Mouse (Mus musculus) retina, adult 2 months (tissue): ENCODE results near the gene Insrr.
A peak's percentile ranks its signal among the peaks of the same experiment; 100 is the strongest.

Source experiments
- DNase-seq: peaks from one replicate; pipeline ENCODE4 v3.0.0-alpha.2; 2012; ENCODE audit warnings: low read depth, low spot score

The Insrr gene

DNA sequence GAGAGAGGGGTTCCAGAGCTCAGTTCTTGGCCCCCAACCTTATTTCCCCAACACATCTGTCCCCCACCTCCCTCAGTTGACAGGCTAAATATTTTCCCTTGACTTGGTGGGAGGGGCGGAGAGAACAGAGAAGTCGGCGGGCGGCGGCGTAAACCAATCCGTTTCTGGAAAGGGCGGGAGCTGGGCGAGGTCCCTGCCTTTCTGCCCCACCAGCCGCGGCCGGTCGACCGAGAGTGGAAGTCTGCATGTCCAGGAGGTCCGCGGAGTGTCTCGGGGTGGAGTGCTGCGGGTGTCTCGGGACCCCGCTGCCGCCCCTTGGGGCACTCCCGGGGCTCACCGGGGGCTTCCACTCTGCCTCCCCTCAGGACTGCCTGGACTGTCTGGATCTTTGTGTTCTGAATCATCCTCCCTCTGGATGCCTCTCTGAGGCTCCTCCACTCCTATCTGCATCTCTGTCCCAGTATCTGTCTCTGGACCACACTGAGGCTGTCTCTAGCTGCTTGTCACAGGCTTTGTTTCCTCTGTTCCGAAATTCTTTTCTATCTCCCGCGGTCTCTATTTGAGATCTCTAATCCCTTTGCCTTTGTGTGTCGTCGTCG is at the start of gene Insrr:
Gene Insrr (plus strand): TSS at position 216 of the 599 bp plus-strand sequence.
- no peak for DNase-seq

DNA sequence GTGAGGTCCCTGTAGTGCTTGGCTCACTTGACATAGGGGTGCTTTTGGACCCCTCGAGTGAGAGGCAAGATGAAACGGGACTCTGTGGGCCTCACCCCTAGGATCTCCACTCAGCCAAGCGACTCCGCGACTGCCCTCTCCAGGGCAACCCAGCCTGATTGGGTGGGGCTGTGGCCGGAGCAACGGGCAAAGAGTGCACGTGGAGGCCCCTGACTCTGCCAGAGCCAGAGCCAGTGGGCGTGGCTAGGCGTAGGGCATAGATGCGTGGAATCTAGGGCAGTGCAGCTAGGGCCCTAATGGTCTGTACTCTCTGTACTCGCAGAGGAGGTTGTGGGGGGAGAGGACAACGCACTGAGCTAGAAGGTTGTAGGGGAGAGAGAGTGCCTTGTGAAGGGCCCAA is 48.3 kb upstream of the Insrr start, which contains the start of gene Lrrc71:
Gene Lrrc71 (minus strand): TSS at position 195 of the 400 bp plus-strand sequence.
- no peak for DNase-seq

DNA sequence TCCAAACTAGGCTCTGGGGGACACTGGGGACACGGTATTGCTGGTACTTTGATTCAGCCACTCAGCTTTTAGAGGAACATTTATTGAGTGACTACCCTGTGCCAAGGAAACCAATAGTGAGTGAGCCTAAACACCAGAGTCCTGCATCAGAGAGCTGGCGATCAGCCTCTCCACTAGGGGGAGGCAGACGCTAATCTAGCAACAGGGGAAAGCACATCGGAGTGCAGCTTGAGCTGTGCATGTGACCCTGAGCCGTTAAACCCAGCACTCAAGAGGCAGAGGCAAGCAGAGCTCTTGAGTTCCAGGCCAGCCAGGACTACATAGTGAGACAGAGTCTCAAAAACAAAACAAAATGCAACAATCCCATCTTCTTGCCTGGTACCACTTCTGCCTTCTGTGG is 47.7 kb upstream of the Insrr start:
- DNase-seq = no peak

DNA sequence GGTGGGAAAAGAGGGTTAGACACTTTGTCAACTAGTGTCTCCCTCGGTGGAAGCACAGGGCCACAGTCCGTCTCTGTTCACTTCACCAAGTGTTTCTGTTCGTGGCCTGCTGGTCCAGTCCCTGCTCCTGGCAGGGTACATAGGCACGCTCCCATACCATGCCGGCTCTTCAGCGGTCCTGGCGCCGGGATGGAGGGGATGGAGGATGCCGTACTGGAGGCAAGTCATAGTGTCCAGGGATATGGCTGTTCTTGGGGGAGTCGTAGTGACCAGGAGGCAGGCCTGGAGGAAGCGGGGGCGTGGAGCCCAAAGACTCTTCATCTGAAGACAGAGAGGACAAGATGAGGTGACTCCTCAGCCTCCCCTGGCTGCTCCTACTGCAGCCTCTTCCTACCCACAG is 46.8 kb upstream of the Insrr start:
- no peak for DNase-seq

DNA sequence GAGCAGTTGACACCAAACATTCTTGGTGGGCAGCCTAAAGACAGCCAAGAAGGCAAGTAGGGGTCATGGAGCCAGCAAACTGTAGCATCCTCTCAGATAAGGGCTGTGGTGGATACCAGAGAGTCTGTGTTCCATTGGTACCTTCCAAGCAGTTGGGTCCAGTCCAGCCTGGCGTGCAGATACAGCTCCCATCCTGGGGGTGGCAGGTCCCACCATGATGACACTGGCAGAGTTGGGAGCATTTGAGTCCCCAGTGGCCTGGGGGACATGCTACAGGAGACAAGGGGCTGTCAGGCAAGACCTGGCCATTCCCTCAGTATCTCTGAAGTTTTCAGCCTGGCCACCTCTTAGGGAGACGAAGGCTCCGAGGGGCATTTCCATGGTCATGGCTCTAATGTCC is 44.2 kb upstream of the Insrr start:
- DNase-seq = no peak

DNA sequence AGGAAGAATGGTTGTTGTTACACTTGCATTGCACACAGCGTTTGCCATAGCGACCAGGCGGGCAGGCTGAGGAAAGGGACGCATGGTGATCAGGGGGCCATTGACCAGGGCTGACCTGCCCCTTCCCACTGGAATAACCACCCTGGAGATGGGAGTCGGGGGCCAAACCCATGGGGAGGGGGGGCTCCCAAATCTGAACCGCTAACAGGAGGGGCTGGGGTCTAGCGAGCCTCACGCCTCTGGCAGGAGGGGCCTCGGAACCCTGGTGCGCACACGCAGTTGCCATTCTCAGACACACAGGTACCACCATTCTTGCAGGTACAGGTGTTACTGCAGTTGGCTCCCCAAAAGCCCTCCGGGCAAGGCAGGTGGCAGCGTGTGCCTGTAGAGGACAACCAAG is 42.9 kb upstream of the Insrr start:
- DNase-seq = no peak

DNA sequence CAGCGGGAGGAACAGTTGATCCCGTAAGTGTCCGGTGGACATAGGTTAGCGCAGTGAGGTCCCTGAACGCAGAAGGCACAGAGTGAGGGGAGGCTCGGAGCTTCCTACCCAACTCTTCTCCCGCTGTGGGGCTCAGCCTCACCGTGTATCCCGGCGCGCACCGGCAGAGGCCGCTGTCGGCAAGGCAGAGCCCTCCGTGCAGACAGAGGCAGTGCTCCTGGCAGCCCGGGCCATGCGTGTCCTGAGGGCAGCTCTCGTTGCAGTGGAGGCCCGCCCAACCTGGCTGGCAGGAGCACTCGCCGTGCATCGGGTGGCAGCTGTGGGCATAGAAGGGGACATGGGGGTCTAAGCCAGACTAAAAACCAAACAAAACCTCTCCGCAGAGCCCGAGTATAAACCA is 40.8 kb upstream of the Insrr start:
- DNase-seq = peak; percentile 20

DNA sequence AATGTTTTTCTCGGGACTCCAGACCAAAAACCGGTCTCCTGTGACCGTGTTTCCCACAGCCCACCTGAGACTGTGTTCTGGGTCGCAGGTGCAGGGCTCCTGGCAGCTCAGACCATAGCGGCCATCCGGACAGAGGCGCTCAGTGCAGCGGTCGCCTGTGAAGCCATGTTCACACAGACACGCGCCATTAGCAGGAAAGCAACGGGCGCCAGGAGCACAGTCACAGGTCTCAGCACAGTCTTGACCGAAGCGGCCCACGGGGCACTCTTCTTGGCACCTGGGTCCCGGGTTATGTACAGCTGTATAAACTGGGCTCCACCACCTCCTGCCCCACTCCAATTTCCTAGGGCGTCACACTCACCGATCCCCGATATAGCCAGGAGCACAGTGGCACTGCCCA is 40.3 kb upstream of the Insrr start:
- no peak for DNase-seq

DNA sequence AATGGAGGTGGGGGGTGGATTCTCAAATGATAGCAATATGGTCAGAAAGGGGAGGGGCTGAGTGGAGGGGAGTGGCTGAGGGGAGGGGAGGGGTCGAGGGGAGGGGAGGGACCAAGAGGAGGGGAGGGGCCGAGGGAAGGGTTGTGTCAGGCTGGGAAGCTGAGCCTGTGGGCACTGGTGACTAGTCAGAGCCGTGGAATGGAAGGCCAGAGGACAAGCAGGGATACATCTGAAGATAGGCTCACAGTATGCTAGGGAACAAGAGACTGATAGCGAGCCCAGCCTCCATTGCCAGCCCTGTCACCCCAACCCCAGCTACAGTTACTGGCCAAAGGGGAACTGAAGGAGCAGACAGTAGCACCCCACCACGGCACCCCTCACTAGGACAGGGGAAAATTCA is 38.1 kb upstream of the Insrr start:
- no peak for DNase-seq

DNA sequence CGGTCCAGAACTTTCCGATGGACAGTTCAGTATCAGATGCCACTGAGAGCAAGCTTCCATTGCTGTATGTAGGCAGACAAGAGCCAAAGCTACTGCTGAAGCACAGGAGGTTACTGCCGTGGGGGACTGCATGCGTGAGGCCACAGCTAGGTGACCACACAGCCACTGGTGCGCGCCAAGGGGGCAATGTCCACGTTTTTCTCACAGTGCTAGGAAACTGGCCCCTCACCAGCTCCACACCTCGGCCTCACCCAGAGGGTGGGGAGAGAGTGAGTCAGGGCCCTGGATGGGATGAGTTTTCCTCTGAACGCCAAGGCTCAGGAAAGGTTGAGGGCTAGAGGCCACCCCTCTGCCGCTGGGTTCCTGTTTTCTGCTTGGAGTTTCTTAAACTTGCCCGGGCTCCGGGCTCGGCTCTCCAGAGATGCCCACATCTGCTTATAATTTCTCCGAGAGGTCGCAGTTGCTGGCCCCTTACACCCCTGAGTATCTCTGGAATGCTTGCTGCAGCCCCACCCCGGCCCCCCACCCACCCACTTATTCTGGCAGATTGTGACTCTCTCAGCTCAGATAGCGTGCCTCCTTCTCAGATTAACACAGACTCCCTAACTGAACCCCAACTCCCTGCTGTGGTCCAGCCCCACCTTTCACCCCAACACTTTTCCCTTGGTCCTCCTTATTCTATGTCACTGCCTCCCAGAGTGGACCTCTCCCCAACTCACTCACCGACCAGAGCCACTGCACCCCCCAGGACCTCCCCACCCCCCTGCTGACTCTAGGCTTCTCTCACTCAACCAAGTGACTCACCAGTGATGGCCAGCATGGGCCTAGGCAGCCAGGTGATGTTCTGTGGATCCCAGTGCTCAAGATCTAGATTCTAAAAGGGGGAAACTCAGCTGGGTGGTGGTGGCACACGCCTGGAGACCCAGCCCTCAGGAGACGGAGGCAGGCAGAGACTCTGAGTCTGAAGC is 35.1 kb upstream of the Insrr start:
- no peak for DNase-seq

DNA sequence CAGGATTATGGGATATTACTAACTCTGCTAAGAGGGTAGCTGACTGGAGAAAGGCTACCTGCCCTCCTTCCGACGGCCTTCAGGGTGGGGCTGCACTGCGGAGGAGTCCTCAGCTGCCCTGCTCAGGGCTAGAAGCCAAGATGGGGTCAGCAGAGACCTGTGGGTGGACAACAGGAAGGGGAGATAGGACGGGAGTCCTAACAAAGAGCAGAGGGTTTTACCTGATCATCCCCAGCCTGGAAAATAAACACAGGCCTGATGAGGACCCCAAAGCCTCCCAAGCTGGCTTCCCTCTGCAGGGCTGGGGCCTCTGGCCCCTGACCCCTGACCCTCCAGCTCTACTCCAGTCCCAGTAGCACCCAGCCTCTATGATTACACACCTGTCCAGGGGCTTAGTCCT is 33.5 kb upstream of the Insrr start:
- no peak for DNase-seq

DNA sequence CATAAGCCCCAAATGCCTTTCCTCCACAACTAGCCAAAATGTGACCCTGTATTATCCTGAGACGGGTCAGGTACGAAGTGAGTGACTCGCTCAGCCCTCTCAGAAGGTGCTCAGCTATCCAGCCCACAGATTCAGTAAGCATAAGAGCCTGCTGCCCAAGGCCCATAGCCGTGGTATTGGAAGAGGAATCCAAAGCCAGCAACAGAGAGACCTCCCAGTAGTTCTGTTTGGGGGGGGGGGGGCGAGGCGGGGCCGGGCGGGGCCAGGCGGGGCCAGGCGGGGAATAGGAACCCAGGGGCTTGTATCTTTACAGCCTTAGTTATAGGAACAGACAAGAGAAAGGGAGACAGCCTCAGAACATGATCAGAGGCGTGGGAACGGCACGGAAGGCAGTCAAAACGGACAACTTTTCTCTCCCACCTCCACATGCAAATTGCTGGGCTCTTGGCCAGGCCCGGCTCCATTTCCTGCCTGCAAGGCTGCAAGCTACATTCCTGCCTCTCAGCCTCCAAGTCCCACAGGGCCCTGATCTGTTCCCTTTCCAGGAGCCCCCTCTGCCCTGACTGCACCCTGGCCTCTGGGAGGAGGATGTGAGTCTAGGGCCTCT is 33.0 kb upstream of the Insrr start:
- no peak for DNase-seq

DNA sequence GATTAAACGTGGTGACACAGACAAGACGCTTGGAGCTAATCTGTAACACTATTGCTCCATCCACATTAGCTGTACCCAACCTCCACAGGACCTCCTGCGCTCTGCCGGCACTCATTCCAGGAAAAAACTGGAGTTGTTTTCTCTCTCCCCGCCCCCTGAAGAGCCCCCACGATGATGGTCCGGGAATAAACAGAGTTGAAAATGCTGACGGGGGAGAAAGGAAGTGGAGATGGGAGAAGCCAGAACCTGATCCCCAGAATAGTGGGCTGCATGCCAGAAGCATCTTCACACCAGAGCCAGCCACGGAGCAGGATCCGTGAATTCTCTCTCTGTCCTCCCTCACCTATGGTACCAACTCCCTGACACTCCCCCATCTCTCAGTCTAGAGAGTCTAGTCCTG is 32.2 kb upstream of the Insrr start:
- DNase-seq = no peak

DNA sequence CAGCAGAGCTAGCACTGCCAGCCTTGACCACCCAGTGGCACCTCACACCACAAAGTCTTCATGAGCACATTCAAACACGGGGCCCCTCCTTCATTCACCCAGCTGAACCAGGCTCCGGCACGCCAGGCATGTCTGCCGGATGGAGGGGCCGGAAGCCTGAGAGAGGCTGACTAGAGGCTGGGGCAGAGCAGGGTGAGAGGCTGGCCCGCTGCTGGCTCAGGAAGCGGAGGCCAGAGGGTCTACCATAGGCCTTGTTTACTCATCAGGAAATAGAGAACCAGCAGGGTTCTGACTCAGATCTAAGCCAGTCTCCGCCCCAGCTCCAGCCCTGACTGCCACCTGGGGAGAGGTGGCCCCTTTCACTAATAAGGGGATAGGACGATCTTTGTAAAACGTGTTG is 31.7 kb upstream of the Insrr start:
- no peak for DNase-seq

DNA sequence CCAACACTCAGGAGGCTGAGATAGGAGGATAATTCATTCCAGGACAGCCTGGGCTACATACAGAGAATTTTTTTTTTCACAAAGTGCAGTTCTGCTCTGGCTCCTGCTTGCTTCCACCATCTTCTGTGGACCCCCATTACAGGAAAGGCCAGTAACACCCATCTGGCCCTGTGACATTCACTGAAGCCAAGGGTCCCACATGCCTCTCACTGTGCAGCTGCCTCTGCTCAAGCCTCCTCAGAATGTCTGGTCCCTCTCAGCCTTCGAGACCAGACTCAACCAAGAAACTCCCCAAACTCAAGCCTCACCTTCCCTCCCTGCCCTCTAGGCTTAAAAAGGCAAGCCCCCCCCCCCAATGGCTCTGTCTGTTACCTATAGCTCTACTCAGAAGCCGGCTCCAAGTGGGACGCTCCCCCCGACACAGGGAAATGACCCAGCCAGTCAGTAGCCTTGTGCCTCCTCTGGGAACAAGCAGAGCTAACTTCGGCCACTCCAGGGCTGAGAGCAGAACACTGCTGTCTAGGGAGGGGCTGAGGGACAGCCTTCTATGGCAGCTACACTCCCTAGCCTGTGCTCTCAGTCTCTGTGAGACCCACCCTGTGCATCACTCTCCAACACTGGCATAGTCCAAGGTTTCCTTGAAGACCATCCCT is 31.0 kb upstream of the Insrr start:
- no peak for DNase-seq

DNA sequence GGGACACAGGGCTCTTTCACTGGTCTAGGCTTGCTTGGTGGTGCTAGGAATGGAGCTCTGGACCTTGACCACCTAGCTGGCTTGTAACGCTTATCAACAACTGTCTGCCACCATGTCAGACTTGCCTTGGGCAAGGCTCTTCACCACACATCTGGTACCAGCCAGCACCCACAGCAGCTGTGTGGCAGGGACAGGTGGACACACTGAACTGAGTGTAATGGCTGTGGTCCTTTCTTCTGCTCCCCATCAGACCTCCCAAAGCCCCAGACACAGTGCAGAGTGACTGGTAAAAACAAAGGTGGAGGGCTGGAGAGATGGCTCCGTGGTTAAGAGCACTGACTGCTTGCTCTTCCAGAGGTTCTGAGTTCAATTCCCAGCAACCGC is 30.5 kb upstream of the Insrr start:
- DNase-seq = no peak

DNA sequence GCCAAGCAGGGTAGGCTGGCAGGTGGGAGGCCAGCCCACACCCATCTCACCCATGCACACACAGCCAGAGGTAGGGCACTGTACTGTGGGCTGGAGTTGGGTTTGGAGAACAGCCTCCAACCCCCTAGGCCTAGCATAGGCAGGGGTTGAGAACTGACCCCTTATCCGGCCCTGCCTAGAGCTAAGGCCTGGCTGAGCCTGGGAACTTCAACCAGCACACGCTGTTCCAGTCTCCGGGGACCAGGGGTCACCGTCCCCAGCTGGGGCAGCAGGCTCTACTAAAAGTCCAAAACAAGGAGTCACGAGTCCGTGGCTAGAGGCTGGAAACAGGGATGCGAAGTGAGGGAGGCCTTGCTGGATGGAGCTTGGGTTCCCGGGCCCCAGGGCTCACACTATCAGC is 29.0 kb upstream of the Insrr start:
- DNase-seq = no peak

DNA sequence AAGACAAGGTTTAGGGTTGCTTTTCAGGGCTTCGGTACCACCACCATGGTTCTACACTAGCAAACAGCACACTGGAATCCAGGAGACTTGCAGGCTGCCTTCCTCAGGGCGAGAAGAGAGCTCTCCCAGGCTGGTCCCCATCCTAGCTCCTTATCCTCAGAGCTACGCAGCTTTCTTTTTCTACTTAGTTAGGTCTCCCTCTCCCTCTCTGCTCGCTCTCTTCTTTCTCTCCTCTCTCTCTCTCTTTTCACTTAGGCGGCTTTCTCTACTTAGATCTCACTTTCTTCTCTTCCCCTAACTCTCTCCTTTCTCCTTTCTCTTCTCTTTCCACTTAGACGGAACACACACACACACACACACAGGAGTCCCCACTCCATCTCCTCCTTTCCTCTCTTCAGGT is 28.3 kb upstream of the Insrr start:
- no peak for DNase-seq

DNA sequence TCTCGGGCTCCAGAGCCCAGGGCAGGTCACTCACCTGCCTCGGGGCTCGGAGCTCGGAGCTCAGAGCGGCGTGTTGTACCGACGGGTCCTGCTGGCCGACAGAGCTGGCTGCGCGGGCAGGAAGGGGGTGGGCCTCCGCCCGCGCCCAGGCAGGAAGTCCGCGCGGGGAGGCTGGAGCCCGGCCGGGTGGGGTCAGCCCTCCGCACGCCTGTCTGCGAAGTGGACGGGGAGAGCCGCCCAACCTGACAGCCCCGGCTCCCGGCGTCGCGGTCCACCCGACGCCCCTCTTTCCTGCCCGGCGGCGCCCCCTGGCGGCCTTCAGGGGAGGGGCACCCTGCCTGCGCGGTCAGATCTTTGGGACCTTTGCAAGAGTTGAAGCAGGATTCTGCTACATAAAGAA is 27.9 kb upstream of the Insrr start:
- no peak for DNase-seq

DNA sequence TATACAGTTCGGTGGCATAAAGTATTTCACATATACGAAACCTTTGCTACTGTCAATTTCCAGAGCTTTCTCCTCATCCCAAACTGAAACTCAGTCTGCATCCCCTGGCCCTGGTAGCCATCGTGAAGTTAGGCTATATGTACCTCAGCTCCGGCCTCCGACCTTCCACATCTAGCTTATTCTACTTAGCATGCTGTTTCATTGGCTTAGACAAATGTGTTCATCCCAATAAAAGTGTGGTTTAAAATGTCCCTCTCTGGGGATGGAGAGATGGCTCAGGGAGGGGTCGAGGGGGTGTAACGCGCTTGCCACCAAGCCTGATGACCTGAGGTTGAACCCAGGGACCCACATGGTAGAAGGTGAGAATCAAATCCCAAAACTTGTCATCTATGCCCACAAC is 27.2 kb upstream of the Insrr start:
- no peak for DNase-seq

DNA sequence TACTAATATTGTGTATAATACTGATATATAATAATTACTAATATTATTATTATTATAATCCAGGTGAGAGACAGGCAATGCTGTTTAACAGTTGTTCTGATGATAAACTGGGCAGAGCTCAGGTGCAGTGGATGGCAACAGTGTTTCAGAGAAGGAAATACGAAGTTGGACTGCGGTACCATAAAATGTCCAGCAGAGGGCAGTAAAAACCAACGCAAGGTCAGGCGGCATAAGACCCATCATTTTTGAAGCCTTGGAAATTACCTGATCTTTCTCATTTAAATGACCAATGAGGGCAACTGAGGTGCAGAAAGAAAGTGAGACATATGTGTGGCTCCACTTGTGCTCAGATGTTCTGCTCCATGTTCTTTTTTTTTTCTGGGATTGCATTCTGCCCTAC is 26.5 kb upstream of the Insrr start:
- peak; percentile 30 for DNase-seq

DNA sequence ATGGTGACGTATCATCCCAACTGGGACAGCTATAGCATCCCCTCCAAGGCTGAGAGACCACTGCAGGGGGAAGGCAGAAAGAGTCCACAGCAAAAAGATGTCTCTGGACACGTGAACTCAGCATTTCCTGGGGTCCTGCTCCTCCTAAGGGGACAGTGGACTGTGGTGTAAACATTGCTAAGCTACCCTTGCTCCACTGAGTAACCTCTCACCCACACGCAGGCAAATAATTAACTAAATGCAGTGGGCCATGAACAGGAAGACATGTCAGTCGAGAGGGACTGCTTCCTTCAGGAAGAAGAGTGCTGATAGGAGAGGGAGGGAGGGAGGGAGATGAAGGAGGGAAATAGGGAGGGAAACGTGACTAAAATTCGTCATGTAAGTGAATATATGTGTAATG is 25.7 kb upstream of the Insrr start:
- DNase-seq = no peak
